Mouse (Mus musculus) neural tube, embryonic 14.5 days (tissue): ENCODE results near the gene Fosl1. TPM values are rescaled to one million over a fixed set of nuclear protein-coding genes. Genes with fewer than 3 reads are reported as not detected.
A peak's percentile ranks its signal among the peaks of the same experiment; 100 is the strongest.

Source experiments
- ATAC-seq: fragments of 200-750 bp; cut with Nextera tagmentation; 2 replicates; pipeline ENCODE4 v1.8.0; 2017; ENCODE audit warnings: low read depth, mild to moderate bottlenecking, moderate TSS enrichment, moderate library complexity
- H3K27ac ChIP-seq: fragments of 300-500 bp; sonication (generic); 2 replicates; pipeline ENCODE4 v1.5.1; 2014; ENCODE audit warnings: low read depth, mild to moderate bottlenecking, control low read depth, low read length, moderate library complexity, mixed read lengths
- H3K27me3 ChIP-seq: fragments of 300-500 bp; sonication (generic); 2 replicates; pipeline ENCODE4 v1.6.1; 2014; ENCODE audit warnings: low read length; ENCODE audit not compliant: control insufficient read depth, insufficient read depth
- H3K36me3 ChIP-seq: fragments of 300-500 bp; sonication (generic); 2 replicates; pipeline ENCODE4 v1.6.1; 2014; ENCODE audit warnings: low read length, mixed read lengths; ENCODE audit not compliant: control insufficient read depth, insufficient read depth
- H3K4me1 ChIP-seq: fragments of 300-500 bp; sonication (generic); 2 replicates; pipeline ENCODE4 v1.6.1; 2014; ENCODE audit warnings: low read length; ENCODE audit not compliant: control insufficient read depth, insufficient read depth
- H3K4me2 ChIP-seq: fragments of 300-500 bp; sonication (generic); 2 replicates; pipeline ENCODE4 v1.6.1; 2014; ENCODE audit warnings: mild to moderate bottlenecking, low read depth, low read length, control low read depth
- H3K4me3 ChIP-seq: fragments of 300-500 bp; sonication (generic); 2 replicates; pipeline ENCODE4 v1.5.1; 2014; ENCODE audit warnings: low read depth, low read length, control low read depth, mixed read lengths
- H3K9ac ChIP-seq: fragments of 300-500 bp; sonication (generic); replicated peaks from 2 replicates; pipeline ENCODE4 v1.6.1; 2014; ENCODE audit warnings: low read depth, mild to moderate bottlenecking, control low read depth, low read length, mixed read lengths
- H3K9me3 ChIP-seq: fragments of 300-500 bp; sonication (generic); 2 replicates; pipeline ENCODE4 v1.6.1; 2016; ENCODE audit warnings: low read length; ENCODE audit not compliant: control insufficient read depth
- WGBS: fragments of 180-500 bp; shearing (Covaris S2); extraction: QIAGEN DNeasy Blood & Tissue Kit; methylation state at CpG from one replicate; pipeline ENCODE4 v1.1.7; 2014; 5-methylcytosine and 5-hydroxymethylcytosine counted together
- polyA plus RNA-seq: library from polyadenylated mRNA; unstranded; fragments of >200 nt; fragmentation: Nextera tagmentation; extraction: Ambion mirVana; gene quantifications from 2 replicates; pipeline ENCODE4 v1.2.1, GENCODE M21; 2014

The Fosl1 gene
- polyA plus RNA-seq, 1 experiment from 2014 or later: not detected

DNA sequence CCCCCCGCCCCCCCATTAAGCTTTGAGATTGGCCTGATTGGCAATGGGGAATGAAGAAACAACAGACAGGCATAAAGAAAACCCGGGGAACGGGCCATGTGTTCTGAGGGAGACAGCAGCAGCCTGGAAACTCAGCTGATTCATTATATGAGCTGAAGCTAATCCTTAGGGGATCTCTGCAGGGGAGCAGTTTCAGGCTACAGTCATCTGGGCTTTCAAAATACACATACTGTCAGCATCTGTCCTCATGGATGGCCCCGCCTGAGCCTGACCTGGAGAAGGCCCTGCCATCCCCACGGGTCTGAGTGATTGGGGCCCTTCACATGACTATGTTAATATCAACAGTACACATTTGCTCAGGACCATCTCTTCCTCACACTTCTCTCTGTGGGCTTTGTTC lies 24.5 kb downstream of the Fosl1 start:
- Histone ChIP-seq H3K36me3 (peaks cover 5% of the 10 kb centered on the region; the same call in 1 of the 2 replicates), H3K4me3 (no peak overlapping the region), H3K9me3 (no peaks in the 10 kb centered on the region), H3K9ac (no peak overlapping the region), H3K27me3 (no peaks in the 10 kb centered on the region), H3K4me1 (peaks cover 16% of the 10 kb centered on the region), H3K4me2 (no peak overlapping the region), H3K27ac (no peak overlapping the region)
- no peak for ATAC-seq
- 44% methylated on average over 5 of the region's 5 CpGs for WGBS

DNA sequence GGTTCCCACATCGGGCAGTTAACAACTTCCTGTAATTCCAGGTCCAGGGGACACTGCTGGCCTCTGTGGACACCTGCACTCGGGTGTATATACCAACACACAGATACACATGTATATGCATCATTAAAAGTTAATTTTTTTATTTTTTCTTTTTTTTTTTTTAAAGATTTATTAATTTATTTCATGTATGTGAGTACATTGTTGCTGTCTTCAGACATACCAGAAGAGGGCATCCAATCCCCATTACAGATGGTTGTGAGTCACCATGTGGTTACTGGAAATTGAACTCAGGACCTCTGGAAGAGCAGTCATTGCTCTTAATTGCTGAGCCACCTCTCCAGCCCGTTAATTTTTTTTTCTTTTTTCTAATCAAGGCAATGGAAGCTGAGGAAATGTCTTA lies 25.5 kb downstream of the Fosl1 start:
- H3K27me3 ChIP-seq: no peaks in the 10 kb centered on the region
- no peak overlapping the region for H3K9ac ChIP-seq
- no peaks in the 10 kb centered on the region for H3K9me3 ChIP-seq
- WGBS: 78% methylated on average over 3 of the region's 3 CpGs
- H3K27ac ChIP-seq: no peak overlapping the region
- no peaks in the 10 kb centered on the region for H3K36me3 ChIP-seq
- ATAC-seq: no peak
- peaks cover 16% of the 10 kb centered on the region for H3K4me1 ChIP-seq
- no peak overlapping the region for H3K4me3 ChIP-seq
- H3K4me2 ChIP-seq: no peak overlapping the region

DNA sequence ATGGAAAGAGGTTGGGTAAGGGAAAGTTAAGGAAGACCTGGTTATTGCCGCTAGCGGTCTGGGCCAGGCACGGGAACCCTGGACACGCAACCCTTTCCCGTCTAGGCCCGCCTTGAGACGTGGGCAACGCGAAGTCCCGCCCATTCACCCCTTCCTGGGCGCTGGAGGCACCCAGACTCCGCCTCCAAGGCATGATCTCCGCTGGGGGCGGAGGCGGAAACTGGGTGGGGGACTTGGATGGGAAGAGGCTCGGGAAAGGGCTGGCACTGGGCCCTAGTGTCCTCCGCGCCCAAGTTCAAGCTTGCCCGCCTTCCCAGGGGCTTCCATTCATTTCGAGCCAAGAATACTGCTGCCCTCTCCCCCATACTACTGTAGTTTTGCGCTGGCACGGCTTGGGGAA lies 26.4 kb downstream of the Fosl1 start, which contains the start of gene Efemp2:
Gene Efemp2, plus strand, starts transcription at position 235 of the 400 bp plus-strand sequence.
- H3K9me3 ChIP-seq: no peaks in the 10 kb centered on the region
- H3K27ac ChIP-seq: peak within 1 kb of the TSS; percentile 55
- 3% methylated on average over 22 of the region's 22 CpGs for WGBS
- peak within 1 kb of the TSS; percentile 95 for H3K4me2 ChIP-seq
- peak within 1 kb of the TSS; percentile 84 for H3K9ac ChIP-seq
- H3K36me3 ChIP-seq: no peaks in the 10 kb centered on the region
- H3K4me3 ChIP-seq: peak within 1 kb of the TSS; percentile 59
- H3K4me1 ChIP-seq: peaks cover 16% of the 10 kb centered on the region
- peak; percentile 55; the same call in 1 of the 2 replicates for ATAC-seq
- no peaks in the 10 kb centered on the region for H3K27me3 ChIP-seq

DNA sequence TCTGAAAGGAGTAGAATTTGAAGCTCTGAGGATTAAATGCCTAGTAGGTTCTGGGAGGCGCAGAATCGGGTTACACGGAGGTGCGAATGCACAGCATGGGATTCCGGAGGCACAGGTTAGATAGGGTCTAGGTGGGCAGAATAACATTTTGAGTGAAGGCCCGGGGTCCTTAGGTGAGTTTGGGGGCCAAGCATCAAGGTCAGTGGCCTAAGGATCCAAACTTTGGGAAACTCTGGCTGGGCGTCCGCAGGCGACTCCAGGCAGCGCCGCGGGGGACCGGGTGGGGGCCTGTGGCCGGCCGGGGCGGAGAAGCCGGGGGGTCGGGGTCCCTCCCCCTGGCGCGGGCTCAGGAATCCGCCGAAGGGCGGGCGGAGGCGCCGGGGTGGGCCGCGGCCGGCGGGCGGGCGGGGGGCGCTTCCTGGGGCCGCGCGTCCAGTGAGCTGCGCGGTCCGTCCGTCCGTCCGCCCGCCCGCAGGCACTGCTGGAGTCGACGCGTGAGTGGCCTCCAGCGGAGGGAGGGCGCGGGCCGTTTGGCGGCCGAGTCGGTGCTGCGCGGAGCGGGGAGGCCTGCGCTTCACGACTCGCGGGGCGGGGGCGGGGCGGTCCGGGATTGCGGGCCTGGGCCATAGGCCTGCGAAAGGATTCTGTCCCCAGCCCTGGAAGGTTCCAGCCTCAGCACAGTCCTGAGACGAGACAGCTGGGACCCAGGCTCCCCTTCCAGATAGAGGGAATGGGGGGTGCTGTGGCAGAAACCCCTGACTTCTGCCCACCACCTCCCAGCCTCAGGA lies 27.1 kb downstream of the Fosl1 start:
- under 1% methylated on average over 27 of the region's 68 CpGs for WGBS
- peak; percentile 62; the same call in 1 of the 2 replicates for ATAC-seq
- H3K9me3 ChIP-seq: no peaks in the 10 kb centered on the region
- H3K27me3 ChIP-seq: no peaks in the 10 kb centered on the region
- H3K4me3 ChIP-seq: peak overlapping the region; percentile 59
- peak overlapping the region; percentile 95 for H3K4me2 ChIP-seq
- H3K27ac ChIP-seq: peak overlapping the region; percentile 55
- H3K4me1 ChIP-seq: peaks cover 16% of the 10 kb centered on the region
- H3K36me3 ChIP-seq: no peaks in the 10 kb centered on the region
- peak overlapping the region; percentile 84 for H3K9ac ChIP-seq

DNA sequence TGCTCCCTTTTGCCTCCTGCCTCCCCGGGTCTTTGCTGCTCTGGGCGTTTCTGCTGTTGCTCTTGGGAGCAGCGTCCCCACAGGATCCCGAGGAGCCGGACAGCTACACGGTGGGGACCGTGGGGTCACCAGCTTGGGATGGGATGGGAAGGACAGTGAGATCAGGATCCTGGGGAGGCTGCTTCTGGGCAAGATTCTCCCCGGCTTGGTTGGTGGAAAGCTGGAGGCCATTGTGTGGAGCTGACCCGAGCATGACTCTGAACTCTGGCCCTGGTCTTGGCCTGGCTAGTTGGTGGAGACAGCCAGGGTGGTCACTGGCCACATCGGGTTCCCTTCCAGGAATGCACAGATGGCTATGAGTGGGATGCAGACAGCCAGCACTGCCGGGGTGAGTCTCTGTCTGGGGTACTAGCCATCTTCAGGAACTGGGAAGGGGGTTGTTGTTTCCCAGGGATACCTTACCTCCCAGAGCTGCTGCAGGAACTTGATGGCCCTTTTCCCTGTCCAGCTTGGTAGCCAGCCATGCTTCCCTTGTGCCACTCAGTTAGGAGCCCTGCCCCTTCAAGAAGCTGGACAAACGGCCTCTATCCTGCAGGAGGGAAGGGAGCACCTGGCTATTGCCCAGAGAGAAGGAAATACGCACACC lies 27.8 kb downstream of the Fosl1 start:
- 20% methylated on average over 13 of the region's 13 CpGs for WGBS
- Histone ChIP-seq H3K27ac (peak overlapping the region; percentile 55), H3K9ac (peak overlapping the region; percentile 84), H3K4me2 (peak overlapping the region; percentile 95), H3K4me1 (peaks cover 16% of the 10 kb centered on the region), H3K36me3 (0 out of 2 replicates have a peak, but pooled peaks cover 4% of the 10 kb centered on the region), H3K27me3 (no peaks in the 10 kb centered on the region), H3K4me3 (peak overlapping the region; percentile 59), H3K9me3 (no peaks in the 10 kb centered on the region)
- ATAC-seq: peak; percentile 9; the same call in 1 of the 2 replicates

DNA sequence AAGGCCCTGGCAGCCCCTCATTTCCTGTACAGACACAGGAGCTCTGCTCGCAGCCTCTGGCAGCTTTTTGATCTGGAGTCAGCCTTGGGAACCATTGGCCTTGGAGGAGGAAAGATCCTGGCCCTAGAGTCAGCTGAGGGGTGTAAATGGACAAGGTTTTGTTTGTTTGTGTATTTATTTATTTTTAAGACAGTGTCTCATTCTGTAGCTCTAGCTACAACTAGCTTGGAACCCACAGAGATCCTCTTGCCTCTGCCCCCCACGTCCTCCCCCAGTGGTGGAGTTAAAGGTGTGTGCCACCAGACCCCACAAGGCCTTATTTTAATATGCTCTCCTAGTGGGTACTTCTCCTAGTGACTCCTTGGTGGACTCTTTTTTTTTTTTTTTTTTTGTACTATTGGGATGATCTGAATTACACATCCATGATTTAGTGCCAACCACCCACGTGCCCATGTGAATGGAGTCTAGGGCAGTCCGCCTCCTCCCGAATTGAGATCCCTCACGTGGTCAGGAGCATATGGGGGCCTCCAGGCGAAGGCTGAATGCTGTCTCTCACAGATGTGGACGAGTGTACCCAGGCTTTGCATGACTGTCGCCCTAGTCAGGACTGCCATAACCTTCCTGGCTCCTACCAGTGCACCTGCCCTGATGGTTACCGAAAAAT lies 29.8 kb downstream of the Fosl1 start:
- Histone ChIP-seq H3K36me3 (0 out of 2 replicates have a peak, but pooled peaks cover 4% of the 10 kb centered on the region), H3K4me2 (no peak overlapping the region), H3K4me1 (peaks cover 16% of the 10 kb centered on the region), H3K9me3 (no peaks in the 10 kb centered on the region), H3K4me3 (no peak overlapping the region), H3K27ac (no peak overlapping the region), H3K9ac (no peak overlapping the region), H3K27me3 (no peaks in the 10 kb centered on the region)
- 68% methylated on average over 10 of the region's 10 CpGs for WGBS
- no peak for ATAC-seq

DNA sequence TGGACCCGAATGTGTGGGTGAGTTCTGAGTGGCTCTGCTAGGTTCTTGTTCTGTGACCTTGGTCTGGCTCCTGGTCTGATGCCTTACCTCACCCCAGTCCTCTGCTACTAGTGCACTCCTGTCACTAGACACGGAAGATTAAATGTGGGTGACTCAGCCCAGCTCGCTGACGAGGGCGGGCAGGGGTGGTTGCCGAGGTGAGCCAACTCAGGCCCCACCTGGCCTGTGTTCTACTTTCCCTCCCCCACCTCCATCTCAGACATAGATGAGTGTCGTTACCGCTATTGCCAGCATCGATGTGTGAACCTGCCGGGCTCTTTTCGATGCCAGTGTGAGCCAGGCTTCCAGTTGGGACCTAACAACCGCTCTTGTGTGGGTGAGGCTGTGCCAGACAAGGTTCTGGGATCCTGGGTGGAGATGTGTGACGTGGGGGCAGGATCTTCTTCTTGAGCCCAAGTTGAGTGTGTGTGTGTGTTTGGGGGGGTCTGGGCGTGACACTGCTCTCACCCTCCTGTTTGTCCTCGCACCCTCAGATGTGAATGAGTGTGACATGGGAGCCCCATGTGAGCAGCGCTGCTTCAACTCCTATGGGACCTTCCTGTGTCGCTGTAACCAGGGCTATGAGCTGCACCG lies 30.4 kb downstream of the Fosl1 start:
- Histone ChIP-seq H3K27ac (no peak overlapping the region), H3K4me1 (peaks cover 16% of the 10 kb centered on the region), H3K4me2 (no peak overlapping the region), H3K4me3 (no peak overlapping the region), H3K27me3 (no peaks in the 10 kb centered on the region), H3K9ac (no peak overlapping the region), H3K9me3 (no peaks in the 10 kb centered on the region), H3K36me3 (peaks cover 11% of the 10 kb centered on the region)
- WGBS: 94% methylated on average over 18 of the region's 18 CpGs
- no peak for ATAC-seq

DNA sequence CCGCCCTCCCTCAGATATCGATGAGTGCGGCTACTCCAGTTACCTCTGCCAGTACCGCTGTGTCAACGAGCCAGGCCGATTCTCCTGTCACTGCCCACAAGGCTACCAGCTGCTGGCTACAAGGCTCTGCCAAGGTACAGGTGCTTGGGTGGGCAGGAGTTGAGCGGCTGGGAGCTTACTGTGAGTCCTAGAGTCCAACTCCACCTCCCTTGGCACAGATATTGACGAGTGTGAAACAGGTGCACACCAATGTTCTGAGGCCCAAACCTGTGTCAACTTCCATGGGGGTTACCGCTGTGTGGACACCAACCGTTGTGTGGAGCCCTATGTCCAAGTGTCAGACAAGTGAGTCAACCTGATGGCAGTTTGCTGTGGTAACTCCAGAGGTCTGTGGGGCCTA lies 32.7 kb downstream of the Fosl1 start:
- WGBS: 96% methylated on average over 10 of the region's 10 CpGs

More for the DNA sequence above, 32.7 kb downstream of the Fosl1 start:
- H3K4me1 ChIP-seq: peaks cover 8% of the 10 kb centered on the region
- no peak overlapping the region for H3K27ac ChIP-seq
- no peaks in the 10 kb centered on the region for H3K27me3 ChIP-seq
- H3K9ac ChIP-seq: no peak overlapping the region
- no peak overlapping the region for H3K4me2 ChIP-seq
- H3K9me3 ChIP-seq: no peaks in the 10 kb centered on the region
- ATAC-seq: no peak
- no peak overlapping the region for H3K4me3 ChIP-seq
- H3K36me3 ChIP-seq: peaks cover 22% of the 10 kb centered on the region
